Mouse (Mus musculus) C2C12 (cell line): Measurements from ENCODE around the gene Thada.

Experiments used
- CTCF ChIP-seq: IDR thresholded peaks from one replicate; pipeline ENCODE4 v1.5.1; 2011; ENCODE audit not compliant: control insufficient read depth, insufficient read depth, insufficient read length
- MAX ChIP-seq: IDR thresholded peaks from one replicate; pipeline ENCODE4 v1.6.1; 2011; ENCODE audit warnings: mild to moderate bottlenecking, control low read depth

- TF ChIP-seq CTCF (no peak), MAX (peak; percentile 94)
Observed at GRCm38 (mm10) chr17:84465753-84466608, at the start of gene Thada.
